Mouse (Mus musculus) kidney, embryonic 16.5 days (tissue): Measurements from ENCODE around the gene Sigirr. TPM values are rescaled to one million over a fixed set of nuclear protein-coding genes. Genes with fewer than 3 reads are reported as not detected.

Experiments used
- ATAC-seq: fragments of 200-750 bp; cut with Nextera tagmentation; 2 replicates; pipeline ENCODE4 v1.8.0; 2017; ENCODE audit warnings: moderate TSS enrichment; ENCODE audit not compliant: low FRiP score, low TSS enrichment
- H3K27ac ChIP-seq: fragments of 300-500 bp; sonication (generic); 2 replicates; pipeline ENCODE4 v1.5.1; 2014; ENCODE audit warnings: low read length
- H3K27me3 ChIP-seq: fragments of 300-500 bp; sonication (generic); 2 replicates; pipeline ENCODE4 v1.6.1; 2014; ENCODE audit warnings: low read length, control low read depth, mixed read lengths; ENCODE audit not compliant: insufficient read depth
- H3K36me3 ChIP-seq: fragments of 300-500 bp; sonication (generic); 2 replicates; pipeline ENCODE4 v1.6.1; 2014; ENCODE audit warnings: low read length, control low read depth, mixed read lengths; ENCODE audit not compliant: insufficient read depth
- H3K4me1 ChIP-seq: fragments of 300-500 bp; sonication (generic); 2 replicates; pipeline ENCODE4 v1.6.1; 2014; ENCODE audit warnings: low read length, control low read depth, mixed read lengths; ENCODE audit not compliant: insufficient read depth
- H3K4me2 ChIP-seq: fragments of 300-500 bp; sonication (generic); replicated peaks from 2 replicates; pipeline ENCODE4 v1.6.1; 2014; ENCODE audit warnings: low read depth, low read length
- H3K4me3 ChIP-seq: fragments of 300-500 bp; sonication (generic); 2 replicates; pipeline ENCODE4 v1.5.1; 2014; ENCODE audit warnings: mild to moderate bottlenecking, low read length
- H3K9ac ChIP-seq: fragments of 300-500 bp; sonication (generic); replicated peaks from 2 replicates; pipeline ENCODE4 v1.6.1; 2014; ENCODE audit warnings: low read length
- H3K9me3 ChIP-seq: fragments of 300-500 bp; sonication (generic); 2 replicates; pipeline ENCODE4 v1.6.1; 2016; ENCODE audit warnings: low read length, control low read depth
- WGBS: fragments of 180-500 bp; shearing (Covaris S2); extraction: QIAGEN DNeasy Blood & Tissue Kit; methylation state at CpG from one replicate; pipeline ENCODE4 v1.1.7; 2014; 5-methylcytosine and 5-hydroxymethylcytosine counted together
- polyA plus RNA-seq: library from polyadenylated mRNA; unstranded; fragments of >200 nt; fragmentation: Nextera tagmentation; extraction: Ambion mirVana; gene quantifications from 2 replicates; pipeline ENCODE4 v1.2.1, GENCODE M21; 2015

Sigirr gene
- polyA plus RNA-seq = 37.7 and 45.2 TPM in 2 replicates

GRCm38 (mm10) chr7:141099911-141100691 lies at the start of gene Sigirr:
Gene Sigirr (minus strand): TSS chr7:141100572.
- Histone ChIP-seq H3K9me3 (no peaks in the 10 kb centered on the region), H3K4me3 (peak within 1 kb of the TSS; percentile 50), H3K9ac (peak within 1 kb of the TSS; percentile 61), H3K27ac (peak within 1 kb of the TSS; percentile 47; the same call in 1 of the 2 replicates), H3K4me2 (peak within 1 kb of the TSS; percentile 77), H3K27me3 (0 out of 2 replicates have a peak, but pooled peaks cover 9% of the 10 kb centered on the region), H3K36me3 (no peaks in the 10 kb centered on the region), H3K4me1 (peaks cover 6% of the 10 kb centered on the region)
- WGBS = under 1% methylated on average over 56 of the region's 56 CpGs
- ATAC-seq = peak; percentile 61

GRCm38 (mm10) chr7:141148639-141149038 lies 48.3 kb upstream of the Sigirr start:
- Histone ChIP-seq H3K36me3 (peaks cover 28% of the 10 kb centered on the region), H3K27ac (no peak overlapping the region), H3K9me3 (no peaks in the 10 kb centered on the region), H3K27me3 (no peaks in the 10 kb centered on the region), H3K4me3 (no peak overlapping the region), H3K9ac (no peak overlapping the region), H3K4me1 (no peaks in the 10 kb centered on the region), H3K4me2 (no peak overlapping the region)
- WGBS = 74% methylated on average over 4 of the region's 4 CpGs
- ATAC-seq = no peak

- no peak overlapping the region for H3K4me3 ChIP-seq
- H3K4me1 ChIP-seq = no peaks in the 10 kb centered on the region
- no peak overlapping the region for H3K4me2 ChIP-seq
- no peak overlapping the region for H3K27ac ChIP-seq
- ATAC-seq = no peak
- H3K36me3 ChIP-seq = peaks cover 15% of the 10 kb centered on the region
- WGBS = 84% methylated on average over 6 of the region's 6 CpGs
- no peaks in the 10 kb centered on the region for H3K27me3 ChIP-seq
- H3K9ac ChIP-seq = no peak overlapping the region
- no peaks in the 10 kb centered on the region for H3K9me3 ChIP-seq
Observed at GRCm38 (mm10) chr7:141147044-141147443, 46.7 kb upstream of the Sigirr start.

- Histone ChIP-seq H3K27me3 (no peaks in the 10 kb centered on the region), H3K4me2 (no peak overlapping the region), H3K4me1 (no peaks in the 10 kb centered on the region), H3K27ac (no peak overlapping the region), H3K9me3 (no peaks in the 10 kb centered on the region), H3K4me3 (no peak overlapping the region), H3K9ac (no peak overlapping the region), H3K36me3 (peaks cover 7% of the 10 kb centered on the region; the same call in 1 of the 2 replicates)
- ATAC-seq = no peak
- 96% methylated on average over 12 of the region's 12 CpGs for WGBS
Observed at GRCm38 (mm10) chr7:141146043-141146595, 45.7 kb upstream of the Sigirr start.

- no peak overlapping the region for H3K9ac ChIP-seq
- H3K4me2 ChIP-seq = no peak overlapping the region
- no peak for ATAC-seq
- H3K27ac ChIP-seq = no peak overlapping the region
- no peaks in the 10 kb centered on the region for H3K27me3 ChIP-seq
- peaks cover 7% of the 10 kb centered on the region; the same call in 1 of the 2 replicates for H3K36me3 ChIP-seq
- WGBS = 65% methylated on average over 1 of the region's 1 CpGs
- no peaks in the 10 kb centered on the region for H3K9me3 ChIP-seq
- H3K4me1 ChIP-seq = no peaks in the 10 kb centered on the region
- no peak overlapping the region for H3K4me3 ChIP-seq
Observed at GRCm38 (mm10) chr7:141145403-141145802, 45.0 kb upstream of the Sigirr start.

GRCm38 (mm10) chr7:141144650-141145049 lies 44.3 kb upstream of the Sigirr start:
- no peak overlapping the region for H3K4me2 ChIP-seq
- no peak overlapping the region for H3K4me3 ChIP-seq
- no peak for ATAC-seq
- H3K36me3 ChIP-seq = peaks cover 7% of the 10 kb centered on the region; the same call in 1 of the 2 replicates
- WGBS = 92% methylated on average over 3 of the region's 3 CpGs
- no peaks in the 10 kb centered on the region for H3K27me3 ChIP-seq
- no peak overlapping the region for H3K9ac ChIP-seq
- no peaks in the 10 kb centered on the region for H3K4me1 ChIP-seq
- H3K27ac ChIP-seq = no peak overlapping the region
- no peaks in the 10 kb centered on the region for H3K9me3 ChIP-seq

- Histone ChIP-seq H3K4me3 (no peak overlapping the region), H3K4me1 (no peaks in the 10 kb centered on the region), H3K27ac (no peak overlapping the region), H3K27me3 (no peaks in the 10 kb centered on the region), H3K36me3 (peaks cover 7% of the 10 kb centered on the region; the same call in 1 of the 2 replicates), H3K9ac (no peak overlapping the region), H3K9me3 (no peaks in the 10 kb centered on the region), H3K4me2 (no peak overlapping the region)
- WGBS = 87% methylated on average over 2 of the region's 2 CpGs
- ATAC-seq = no peak
Observed at GRCm38 (mm10) chr7:141143861-141144260, 43.5 kb upstream of the Sigirr start.

GRCm38 (mm10) chr7:141143112-141143511 lies 42.7 kb upstream of the Sigirr start:
- no peak overlapping the region for H3K9ac ChIP-seq
- no peak overlapping the region for H3K27ac ChIP-seq
- H3K4me2 ChIP-seq = no peak overlapping the region
- no peaks in the 10 kb centered on the region for H3K4me1 ChIP-seq
- 54% methylated on average over 5 of the region's 5 CpGs for WGBS
- no peaks in the 10 kb centered on the region for H3K9me3 ChIP-seq
- no peak for ATAC-seq
- H3K36me3 ChIP-seq = peaks cover 13% of the 10 kb centered on the region
- H3K27me3 ChIP-seq = no peaks in the 10 kb centered on the region
- no peak overlapping the region for H3K4me3 ChIP-seq

- no peak for ATAC-seq
- Histone ChIP-seq H3K9ac (no peak overlapping the region), H3K4me1 (no peaks in the 10 kb centered on the region), H3K4me3 (no peak overlapping the region), H3K9me3 (no peaks in the 10 kb centered on the region), H3K27me3 (no peaks in the 10 kb centered on the region), H3K27ac (no peak overlapping the region), H3K4me2 (no peak overlapping the region), H3K36me3 (peaks cover 21% of the 10 kb centered on the region)
- WGBS = 93% methylated on average over 4 of the region's 4 CpGs
Observed at GRCm38 (mm10) chr7:141141326-141141725, 41.0 kb upstream of the Sigirr start.
